Mouse (Mus musculus) embryonic fibroblast, embryonic 13.5 days (primary cell): Measurements from ENCODE around the gene Tmem33.

Source experiments
- CTCF ChIP-seq: IDR thresholded peaks from 2 replicates; pipeline ENCODE4 v1.5.1; 2011; ENCODE audit warnings: mild to moderate bottlenecking, control low read depth, low read length, moderate library complexity, borderline replicate concordance; ENCODE audit not compliant: insufficient read depth
- POLR2A ChIP-seq: IDR thresholded peaks from 2 replicates; pipeline ENCODE4 v1.6.1; 2011; ENCODE audit warnings: low read depth, mild to moderate bottlenecking, control low read depth, low read length, moderate library complexity

GRCm38 (mm10) chr5:67216031-67216778 is 44.2 kb upstream of the Tmem33 start:
- no peak for TF ChIP-seq CTCF
- TF ChIP-seq POLR2A, result no peak
